Mouse (Mus musculus): ENCODE measurements at regions not wholly inside any gene's neighbourhood (a gene's known extent, or its start where the extent isn't known, plus 50 kb on each side); places are given as distances from the start of the nearest gene placed in this dataset.

- Histone ChIP-seq H3K27me3 (ENCODE audit: control insufficient read depth, insufficient read depth, low read length) (no peaks in the 10 kb centered on the region), H3K9me3 (replicated peaks; ENCODE audit: control insufficient read depth, low read length) (no peaks in the 10 kb centered on the region), H3K9ac (replicated peaks; ENCODE audit: low read depth, low read length) (no peak overlapping the region), H3K36me3 (replicated peaks; ENCODE audit: control insufficient read depth, insufficient read depth, low read length) (no peaks in the 10 kb centered on the region), H3K4me1 (ENCODE audit: control insufficient read depth, insufficient read depth) (no peaks in the 10 kb centered on the region), H3K4me2 (ENCODE audit: low read depth, low read length) (no peak overlapping the region), H3K27ac (ENCODE audit: low read depth) (no peak overlapping the region), H3K4me3 (ENCODE audit: low read depth, low read length) (no peak overlapping the region)
- ATAC-seq (ENCODE audit: insufficient read depth, low read depth) (no peak), DNase-seq (ENCODE audit: low spot score) (no peak)
- WGBS, result 41% methylated on average over 1 of the region's 1 CpGs
- TF ChIP-seq CTCF (IDR thresholded peaks at IDR 0.05; ENCODE audit: low read depth) (no peak), EP300 (IDR thresholded peaks at IDR 0.05; ENCODE audit: low read depth) (no peak)
These were observed 511.4 kb downstream of the Cdk5rap2 start for GRCm38 (mm10) chr4:69898831-69899230.

GRCm38 (mm10) chr4:69896111-69896510 lies 514.1 kb downstream of the Cdk5rap2 start:
- Histone ChIP-seq H3K4me2 (ENCODE audit: low read depth, low read length) (no peak overlapping the region), H3K36me3 (replicated peaks; ENCODE audit: control insufficient read depth, insufficient read depth, low read length) (no peaks in the 10 kb centered on the region), H3K4me3 (ENCODE audit: low read depth, low read length) (no peak overlapping the region), H3K9ac (replicated peaks; ENCODE audit: low read depth, low read length) (no peak overlapping the region), H3K9me3 (replicated peaks; ENCODE audit: control insufficient read depth, low read length) (no peaks in the 10 kb centered on the region), H3K27ac (ENCODE audit: low read depth) (no peak overlapping the region), H3K27me3 (ENCODE audit: control insufficient read depth, insufficient read depth, low read length) (no peaks in the 10 kb centered on the region), H3K4me1 (ENCODE audit: control insufficient read depth, insufficient read depth) (no peaks in the 10 kb centered on the region)
- ATAC-seq (ENCODE audit: insufficient read depth, low read depth), result no peak
- TF ChIP-seq EP300 (IDR thresholded peaks at IDR 0.05; ENCODE audit: low read depth) (no peak), CTCF (IDR thresholded peaks at IDR 0.05; ENCODE audit: low read depth) (no peak)
- DNase-seq (ENCODE audit: low spot score), result no peak
- 45% methylated on average over 1 of the region's 1 CpGs for WGBS

DNA sequence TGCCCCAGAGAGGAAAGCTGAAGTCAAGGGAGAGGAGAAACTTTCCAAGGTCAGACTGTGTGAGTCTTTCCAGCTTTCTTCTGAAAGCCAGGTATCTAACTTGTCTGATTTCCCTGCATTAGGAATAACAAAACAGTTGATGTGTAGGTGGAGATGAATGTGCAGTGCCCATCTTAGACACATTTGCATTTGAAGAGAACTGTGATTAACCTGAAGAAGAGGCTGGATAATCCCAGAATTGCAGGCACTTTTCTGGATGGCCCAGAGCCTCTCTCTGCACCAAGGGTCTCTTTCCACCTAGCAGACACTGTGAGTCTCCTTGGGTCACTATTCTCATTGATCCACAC lies 517.4 kb downstream of the Cdk5rap2 start:
- no peaks in the 10 kb centered on the region for H3K36me3 ChIP-seq (replicated peaks; ENCODE audit: control insufficient read depth, insufficient read depth, low read length)
- H3K9ac ChIP-seq (replicated peaks; ENCODE audit: low read depth, low read length), result no peak overlapping the region
- H3K9me3 ChIP-seq (replicated peaks; ENCODE audit: control insufficient read depth, low read length), result no peaks in the 10 kb centered on the region
- ATAC-seq (ENCODE audit: insufficient read depth, low read depth) (no peak), DNase-seq (ENCODE audit: low spot score) (no peak)
- no peaks in the 10 kb centered on the region for H3K27me3 ChIP-seq (ENCODE audit: control insufficient read depth, insufficient read depth, low read length)
- no peak overlapping the region for H3K4me3 ChIP-seq (ENCODE audit: low read depth, low read length)
- no peak for TF ChIP-seq EP300 (IDR thresholded peaks at IDR 0.05; ENCODE audit: low read depth)
- TF ChIP-seq CTCF (IDR thresholded peaks at IDR 0.05; ENCODE audit: low read depth), result no peak
- H3K4me1 ChIP-seq (ENCODE audit: control insufficient read depth, insufficient read depth), result no peaks in the 10 kb centered on the region
- H3K4me2 ChIP-seq (ENCODE audit: low read depth, low read length), result no peak overlapping the region
- H3K27ac ChIP-seq (ENCODE audit: low read depth), result no peak overlapping the region

GRCm38 (mm10) chr4:69891898-69892828 lies 518.1 kb downstream of the Cdk5rap2 start:
- Histone ChIP-seq H3K36me3 (replicated peaks; ENCODE audit: control insufficient read depth, insufficient read depth, low read length) (no peaks in the 10 kb centered on the region), H3K27me3 (ENCODE audit: control insufficient read depth, insufficient read depth, low read length) (no peaks in the 10 kb centered on the region), H3K9me3 (replicated peaks; ENCODE audit: control insufficient read depth, low read length) (no peaks in the 10 kb centered on the region), H3K4me1 (ENCODE audit: control insufficient read depth, insufficient read depth) (no peaks in the 10 kb centered on the region), H3K27ac (ENCODE audit: low read depth) (no peak overlapping the region), H3K4me3 (ENCODE audit: low read depth, low read length) (no peak overlapping the region), H3K4me2 (ENCODE audit: low read depth, low read length) (no peak overlapping the region), H3K9ac (replicated peaks; ENCODE audit: low read depth, low read length) (no peak overlapping the region)
- 64% methylated on average over 8 of the region's 8 CpGs for WGBS
- DNase-seq (ENCODE audit: low spot score) (no peak), ATAC-seq (ENCODE audit: insufficient read depth, low read depth) (no peak)
- TF ChIP-seq CTCF (IDR thresholded peaks at IDR 0.05; ENCODE audit: low read depth), result no peak
- no peak for TF ChIP-seq EP300 (IDR thresholded peaks at IDR 0.05; ENCODE audit: low read depth)

DNA sequence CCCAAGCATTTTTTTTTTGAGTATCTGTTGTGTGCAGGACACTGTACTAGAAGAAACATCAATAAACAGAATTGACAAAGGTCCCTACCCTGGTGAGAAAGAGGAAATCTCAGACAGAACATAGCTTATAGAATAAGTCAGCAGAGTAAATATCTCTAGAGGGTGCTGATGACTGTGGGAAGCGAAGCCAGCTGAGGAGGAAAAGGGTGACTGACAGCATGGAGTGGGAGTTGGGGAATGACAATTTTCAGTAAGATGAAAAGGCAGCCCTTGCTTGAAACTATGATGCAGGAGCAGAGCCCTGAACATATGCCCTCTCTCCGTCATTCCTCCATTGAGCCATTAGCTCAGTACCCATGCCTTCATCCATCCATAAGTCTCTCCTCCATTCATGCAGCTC lies 519.6 kb downstream of the Cdk5rap2 start:
- Histone ChIP-seq H3K9me3 (replicated peaks; ENCODE audit: control insufficient read depth, low read length) (no peaks in the 10 kb centered on the region), H3K9ac (replicated peaks; ENCODE audit: low read depth, low read length) (no peak overlapping the region), H3K27me3 (ENCODE audit: control insufficient read depth, insufficient read depth, low read length) (no peaks in the 10 kb centered on the region), H3K36me3 (replicated peaks; ENCODE audit: control insufficient read depth, insufficient read depth, low read length) (no peaks in the 10 kb centered on the region), H3K4me3 (ENCODE audit: low read depth, low read length) (no peak overlapping the region), H3K27ac (ENCODE audit: low read depth) (no peak overlapping the region), H3K4me1 (ENCODE audit: control insufficient read depth, insufficient read depth) (no peaks in the 10 kb centered on the region), H3K4me2 (ENCODE audit: low read depth, low read length) (no peak overlapping the region)
- DNase-seq (ENCODE audit: low spot score) (no peak), ATAC-seq (ENCODE audit: insufficient read depth, low read depth) (no peak)
- TF ChIP-seq EP300 (IDR thresholded peaks at IDR 0.05; ENCODE audit: low read depth) (no peak), CTCF (IDR thresholded peaks at IDR 0.05; ENCODE audit: low read depth) (no peak)
- 76% methylated on average over 2 of the region's 2 CpGs for WGBS
